Mouse (Mus musculus): ENCODE data around the gene Dnal4. TPM values are rescaled to one million over a fixed set of nuclear protein-coding genes. Genes with fewer than 3 reads are reported as not detected.

Gene Dnal4
- polyA plus RNA-seq, 1 experiment from 2014 or later: 40.9 TPM

DNA sequence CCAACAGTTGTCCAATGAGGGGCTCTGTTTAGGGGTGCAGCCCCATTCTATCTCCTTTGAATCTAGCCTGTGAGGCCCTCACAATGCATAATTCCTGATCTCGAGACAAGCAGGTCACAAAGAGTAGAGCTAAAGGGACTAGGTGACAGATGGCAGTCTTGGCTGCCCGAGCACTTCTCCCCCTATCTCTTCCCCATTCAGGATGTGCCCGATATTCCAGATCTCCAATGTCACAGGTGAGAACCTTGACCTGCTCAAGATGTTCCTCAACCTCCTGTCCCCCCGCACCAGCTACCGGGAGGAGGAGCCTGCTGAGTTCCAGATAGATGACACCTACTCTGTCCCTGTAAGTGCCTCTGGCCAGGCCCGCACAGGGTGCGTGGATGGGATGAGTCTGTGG, 62.0 kb downstream of the Dnal4 start:
- ATAC-seq (ENCODE audit: insufficient number of reproducible peaks, insufficient read depth, low FRiP score, low read depth): no peak
- Histone ChIP-seq H3K9me3 (ENCODE audit: control insufficient read depth, low read length) (no peaks in the 10 kb centered on the region), H3K4me3 (ENCODE audit: control insufficient read depth in 1 of 2, insufficient read depth in 1 of 2, low read depth in 1 of 2, low read length in 2 of 2) (no peak overlapping the region), H3K27ac (replicated peaks in 1 of 2; ENCODE audit: control insufficient read depth in 1 of 2, insufficient read depth in 1 of 2, low read depth in 2 of 2, low read length in 2 of 2) (no peak overlapping the region), H3K9ac (ENCODE audit: low read length) (no peak overlapping the region), H3K4me2 (ENCODE audit: low read length) (no peak overlapping the region), H3K36me3 (ENCODE audit: control insufficient read depth, insufficient read depth, low read length) (peaks cover 96% of the 10 kb centered on the region), H3K4me1 (ENCODE audit: control insufficient read depth in 2 of 2, insufficient read depth in 2 of 2, low read length in 2 of 2) (no peaks in the 10 kb centered on the region), H3K27me3 (ENCODE audit: control insufficient read depth, insufficient read depth, low read length) (no peaks in the 10 kb centered on the region)
- 93% methylated on average over 7 of the region's 7 CpGs for WGBS

Other genes starting within 250 kb of the Dnal4 start
- 49.1 and 57.6 TPM in 2 replicates for gene Ddx17, start 231.1 kb downstream of the Dnal4 start, polyA plus RNA-seq (2014; fragmentation: Nextera tagmentation; extraction: Ambion mirVana)
- gene Dmc1, start 172.7 kb downstream of the Dnal4 start, polyA plus RNA-seq (2014; fragmentation: Nextera tagmentation; extraction: Ambion mirVana): 1.8 TPM in 2 replicates
- gene Fam227a, start 118.9 kb downstream of the Dnal4 start, polyA plus RNA-seq (2014; fragmentation: Nextera tagmentation; extraction: Ambion mirVana): 0.66 and 2.0 TPM in 2 replicates
- 47.6 and 48.7 TPM in 2 replicates for gene Cby1, start 118.7 kb downstream of the Dnal4 start, polyA plus RNA-seq (2014; fragmentation: Nextera tagmentation; extraction: Ambion mirVana)
- 233 and 237 TPM in 2 replicates for gene Tomm22, start 107.0 kb downstream of the Dnal4 start, polyA plus RNA-seq (2014; fragmentation: Nextera tagmentation; extraction: Ambion mirVana)
- gene Josd1, start 89.9 kb downstream of the Dnal4 start, polyA plus RNA-seq (2014; fragmentation: Nextera tagmentation; extraction: Ambion mirVana): 17.5 and 18.2 TPM in 2 replicates
- 25.3 and 26.2 TPM in 2 replicates for gene Gtpbp1, start 87.0 kb downstream of the Dnal4 start, polyA plus RNA-seq (2014; fragmentation: Nextera tagmentation; extraction: Ambion mirVana)
- gene Sun2, start 35.3 kb downstream of the Dnal4 start, polyA plus RNA-seq (2014; fragmentation: Nextera tagmentation; extraction: Ambion mirVana): 6.7 and 7.7 TPM in 2 replicates
- gene Nptxr, start 26.9 kb upstream of the Dnal4 start, polyA plus RNA-seq (2014; fragmentation: Nextera tagmentation; extraction: Ambion mirVana): 0.70 and 1.3 TPM in 2 replicates
- 0.54 TPM in 1 of 2 replicates, not detected in the other for gene Npcd, start 56.4 kb upstream of the Dnal4 start, polyA plus RNA-seq (2014; fragmentation: Nextera tagmentation; extraction: Ambion mirVana)
- 23.1 and 33.0 TPM in 2 replicates for gene Cbx6, start 56.8 kb upstream of the Dnal4 start, polyA plus RNA-seq (2014; fragmentation: Nextera tagmentation; extraction: Ambion mirVana)
- 12.9 and 13.3 TPM in 2 replicates for gene Apobec3, start 113.8 kb upstream of the Dnal4 start, polyA plus RNA-seq (2014; fragmentation: Nextera tagmentation; extraction: Ambion mirVana)
- gene Cbx7, start 193.3 kb upstream of the Dnal4 start, polyA plus RNA-seq (2014; fragmentation: Nextera tagmentation; extraction: Ambion mirVana): 0.78 and 1.5 TPM in 2 replicates
- 4.9 and 5.2 TPM in 2 replicates for gene Pdgfb, start 237.1 kb upstream of the Dnal4 start, polyA plus RNA-seq (2014; fragmentation: Nextera tagmentation; extraction: Ambion mirVana)

All from heart, embryonic 14.5 days (tissue).